Mouse (Mus musculus) heart, adult 11 months (tissue): ENCODE measurements around the gene Cyp4a32.
"Not testable (repeated sequence)": the region's sequence is repeated elsewhere in the genome, so short reads cannot be mapped to it uniquely, and the experiment has no call there.

Experiments used
- DNase-seq: peaks from one replicate; pipeline ENCODE4 v3.0.0; 2022

Cyp4a32 gene

GRCm38 (mm10) chr4:115600611-115601010 lies at the start of gene Cyp4a32:
Cyp4a32 (plus strand) TSS chr4:115600969.
- not testable (repeated sequence) for DNase-seq

GRCm38 (mm10) chr4:115552726-115553125 lies 48.0 kb upstream of the Cyp4a32 start:
- DNase-seq, result no peak

GRCm38 (mm10) chr4:115555513-115555912 lies 45.3 kb upstream of the Cyp4a32 start:
- DNase-seq, result no peak

GRCm38 (mm10) chr4:115557861-115558561 lies 42.8 kb upstream of the Cyp4a32 start:
- DNase-seq, result peak; percentile 17

GRCm38 (mm10) chr4:115561236-115561635 lies 39.5 kb upstream of the Cyp4a32 start:
- peak; percentile 68 for DNase-seq

- DNase-seq, result no peak
Measured at GRCm38 (mm10) chr4:115563401-115563800, 37.4 kb upstream of the Cyp4a32 start, which contains the start of gene Cyp4a31. Cyp4a31 (plus strand) TSS chr4:115563649.

GRCm38 (mm10) chr4:115564469-115565225 lies 36.1 kb upstream of the Cyp4a32 start:
- peak; percentile 60 for DNase-seq

- no peak for DNase-seq
Measured at GRCm38 (mm10) chr4:115575255-115575654, 25.5 kb upstream of the Cyp4a32 start.

- no peak for DNase-seq
Measured at GRCm38 (mm10) chr4:115575776-115576175, 25.0 kb upstream of the Cyp4a32 start.

- no peak for DNase-seq
Measured at GRCm38 (mm10) chr4:115583036-115583435, 17.7 kb upstream of the Cyp4a32 start.

- no peak for DNase-seq
Measured at GRCm38 (mm10) chr4:115596357-115596756, 4.4 kb upstream of the Cyp4a32 start.

GRCm38 (mm10) chr4:115596824-115597336 lies 3.9 kb upstream of the Cyp4a32 start:
- no peak for DNase-seq

GRCm38 (mm10) chr4:115614005-115614404 lies 13.2 kb downstream of the Cyp4a32 start:
- no peak for DNase-seq

GRCm38 (mm10) chr4:115625560-115625959 lies 24.8 kb downstream of the Cyp4a32 start:
- DNase-seq, result peak; percentile 76

GRCm38 (mm10) chr4:115642967-115643754 lies 42.4 kb downstream of the Cyp4a32 start:
- DNase-seq, result peak; percentile 97

GRCm38 (mm10) chr4:115645371-115645770 lies 44.6 kb downstream of the Cyp4a32 start:
- DNase-seq, result peak; percentile 94

- DNase-seq, result peak; percentile 99
Measured at GRCm38 (mm10) chr4:115647580-115647979, 46.8 kb downstream of the Cyp4a32 start, which contains the start of gene Cyp4b1. Cyp4b1 (minus strand) TSS chr4:115647723.

- DNase-seq, result peak; percentile 93
Measured at GRCm38 (mm10) chr4:115648752-115649151, 48.0 kb downstream of the Cyp4a32 start.

- DNase-seq, result peak; percentile 89
Measured at GRCm38 (mm10) chr4:115649344-115649743, 48.6 kb downstream of the Cyp4a32 start.

GRCm38 (mm10) chr4:115650866-115651265 lies 50.1 kb downstream of the Cyp4a32 start:
- peak; percentile 75 for DNase-seq

- peak; percentile 87 for DNase-seq
Measured at GRCm38 (mm10) chr4:115655841-115656534, 55.2 kb downstream of the Cyp4a32 start.

- not testable (repeated sequence) for DNase-seq
Measured at GRCm38 (mm10) chr4:115656535-115656922, 55.8 kb downstream of the Cyp4a32 start.
